Mouse (Mus musculus): Measurements from ENCODE around the gene Zfp961.
"Not testable (repeated sequence)": the region's sequence is repeated elsewhere in the genome, so short reads cannot be mapped to it uniquely, and the experiment has no call there.

The Zfp961 gene

DNA sequence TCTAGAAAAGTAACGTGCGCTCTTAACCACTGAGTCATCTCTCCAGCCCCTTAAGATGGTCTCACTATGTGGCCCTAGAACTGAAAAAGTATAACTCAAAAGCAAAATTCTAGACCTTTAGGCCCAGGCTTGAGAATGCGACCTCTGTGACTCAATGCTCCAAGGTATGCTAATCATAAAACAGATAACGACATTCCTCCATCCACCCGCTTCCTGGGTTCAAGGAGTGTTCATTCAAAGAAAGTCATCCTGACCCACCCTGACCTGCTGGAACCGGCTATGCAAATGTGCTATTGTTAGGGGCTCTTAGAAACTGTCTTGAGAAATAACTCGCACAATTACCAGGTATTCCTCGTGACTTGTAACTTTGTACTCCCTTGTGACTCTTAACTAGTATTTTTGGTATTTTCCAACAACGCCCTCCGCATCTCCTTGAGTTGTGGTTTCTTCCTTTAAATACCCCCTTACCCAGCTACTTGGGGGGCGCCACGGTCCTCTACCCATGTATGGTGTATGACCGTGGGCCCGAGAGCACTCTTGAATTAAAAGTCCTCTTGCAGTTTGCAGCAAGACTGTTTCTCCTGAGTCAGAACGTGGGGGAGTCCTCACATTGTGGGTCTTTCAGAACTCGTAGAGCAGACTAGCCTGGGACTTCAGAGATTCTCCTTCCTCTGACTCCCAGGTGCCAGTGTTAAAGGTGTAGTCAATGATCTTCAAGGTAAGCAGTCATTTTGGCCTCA lies 2.3 kb downstream of the Zfp961 start:
- in situ Hi-C loops (cut with MboI; ENCODE audit: low pct_unique_long_range_greater_than_20kb in 1 of 2, low sequenced_read_pairs in 2 of 2, unreplicated experiment in 1 of 2) = not testable (repeated sequence)

DNA sequence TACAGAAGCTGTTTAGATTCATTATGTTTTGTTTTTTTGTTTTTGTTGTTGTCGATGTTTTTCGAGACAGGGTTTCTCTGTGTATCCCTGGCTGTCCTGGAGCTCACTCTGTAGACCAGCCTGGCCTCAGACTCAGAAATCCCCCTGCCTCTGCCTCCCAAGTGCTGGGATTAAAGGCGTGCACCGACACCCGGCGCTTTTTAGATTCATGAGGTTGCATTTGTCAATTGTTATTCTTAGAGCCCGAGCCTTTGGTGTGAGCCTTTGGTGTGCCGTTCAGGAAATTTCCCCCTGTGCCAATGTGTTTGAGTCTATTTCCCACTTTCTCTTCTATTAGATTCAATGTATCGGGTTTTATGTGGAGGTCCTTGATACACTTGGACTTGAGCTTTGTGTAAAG lies 3.8 kb downstream of the Zfp961 start:
- in situ Hi-C loops (cut with MboI; ENCODE audit: low pct_unique_long_range_greater_than_20kb in 1 of 2, low sequenced_read_pairs in 2 of 2, unreplicated experiment in 1 of 2) = no loop called here

DNA sequence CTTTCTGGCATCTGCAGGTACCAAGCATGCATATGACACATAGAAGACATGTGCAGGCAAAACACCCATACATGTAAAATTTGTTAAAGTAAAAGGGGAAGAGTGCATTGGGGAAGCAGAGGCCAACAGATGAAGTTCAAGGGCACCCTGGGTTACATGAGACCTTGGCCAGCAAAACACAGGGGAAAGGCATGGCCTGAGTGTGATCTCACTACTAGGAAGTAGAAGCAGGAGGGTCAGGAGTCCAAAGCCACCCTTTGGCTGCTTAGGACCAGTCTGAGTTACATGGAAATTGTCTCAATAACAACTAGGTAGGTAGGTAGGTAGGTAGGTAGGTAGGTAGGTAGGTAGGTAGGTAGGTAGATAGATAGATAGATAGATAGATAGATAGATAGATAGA lies 9.6 kb downstream of the Zfp961 start:
- in situ Hi-C loops (cut with MboI; ENCODE audit: low pct_unique_long_range_greater_than_20kb in 1 of 2, low sequenced_read_pairs in 2 of 2, unreplicated experiment in 1 of 2) = no loop called here

DNA sequence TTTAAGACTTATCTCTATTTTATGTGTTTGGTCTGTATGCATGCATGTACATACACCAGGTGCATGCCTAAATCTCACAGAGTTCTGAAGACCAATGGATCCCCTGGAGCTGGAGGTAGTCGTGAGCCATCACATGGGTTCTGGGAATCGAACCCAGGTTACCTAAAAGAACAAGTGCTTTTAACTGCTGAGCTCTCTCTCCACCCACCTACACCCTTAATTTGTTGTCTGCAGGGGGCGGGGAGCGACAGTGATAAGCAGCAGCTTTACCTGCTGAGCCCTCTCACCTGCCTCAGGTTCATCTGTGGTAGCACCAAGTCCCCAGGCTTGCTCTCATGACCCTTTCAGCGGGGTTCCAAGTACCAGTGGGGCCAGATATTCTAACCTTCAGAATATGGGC lies 11.0 kb downstream of the Zfp961 start:
- in situ Hi-C loops (cut with MboI; ENCODE audit: low pct_unique_long_range_greater_than_20kb in 1 of 2, low sequenced_read_pairs in 2 of 2, unreplicated experiment in 1 of 2) = no loop called here

DNA sequence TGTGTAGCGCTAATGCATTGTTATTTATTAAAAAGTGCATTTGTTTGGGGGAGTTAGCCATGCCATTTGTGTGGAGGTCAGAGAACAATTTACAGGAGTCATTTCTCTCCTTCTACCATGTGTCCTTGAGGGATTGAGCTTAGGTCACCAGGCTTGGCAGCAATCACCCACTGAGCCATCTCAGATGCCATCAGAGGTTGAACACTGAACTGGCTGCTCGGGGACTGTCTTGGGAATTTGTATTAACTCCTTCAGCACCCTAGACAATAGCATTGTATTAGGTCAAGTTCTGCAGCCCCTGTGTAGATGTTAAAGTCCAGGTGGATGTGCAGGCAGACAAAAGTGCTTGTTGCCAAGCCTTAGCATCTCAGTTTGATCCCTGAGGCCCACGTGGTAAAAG lies 13.2 kb downstream of the Zfp961 start:
- in situ Hi-C loops (cut with MboI; ENCODE audit: low pct_unique_long_range_greater_than_20kb in 1 of 2, low sequenced_read_pairs in 2 of 2, unreplicated experiment in 1 of 2) = no loop called here

DNA sequence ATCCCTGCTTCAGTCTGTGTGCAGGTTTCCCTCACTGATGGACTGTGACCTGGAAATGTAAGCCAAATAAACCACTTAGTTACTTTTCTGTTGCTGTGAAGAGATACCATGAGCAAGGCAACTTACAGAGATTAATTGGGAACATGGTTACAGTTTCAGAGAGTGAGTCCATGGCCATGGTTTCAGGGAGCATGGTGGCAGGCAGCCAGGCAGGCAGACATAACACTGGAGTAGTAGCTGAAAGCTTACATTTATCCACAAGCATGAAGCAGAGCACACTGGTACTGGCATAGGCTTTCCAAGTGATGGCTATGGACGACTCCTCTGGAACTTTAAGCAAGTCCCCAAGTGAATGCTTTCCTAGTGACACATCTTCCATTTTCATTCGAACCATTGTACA lies 14.3 kb downstream of the Zfp961 start:
- in situ Hi-C loops (cut with MboI; ENCODE audit: low pct_unique_long_range_greater_than_20kb in 1 of 2, low sequenced_read_pairs in 2 of 2, unreplicated experiment in 1 of 2) = no loop called here

DNA sequence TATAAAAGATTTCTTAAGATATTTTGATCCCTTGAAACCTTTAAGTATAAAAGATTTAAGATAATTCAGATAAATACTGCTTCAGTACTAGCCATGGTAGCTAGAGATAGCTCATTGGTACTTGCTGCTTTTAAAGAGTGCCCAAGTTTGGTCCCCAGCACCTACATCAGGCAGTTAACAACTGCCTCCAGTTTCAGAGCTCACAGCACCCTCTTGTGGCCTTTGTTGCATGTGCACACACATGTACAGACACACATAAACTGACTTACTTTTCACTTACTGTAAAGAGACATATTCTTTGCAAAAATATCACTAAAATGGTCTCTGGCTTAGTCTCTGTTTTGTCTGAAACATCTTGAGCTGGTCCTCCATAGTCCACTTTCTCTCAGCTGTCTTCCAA lies 15.6 kb downstream of the Zfp961 start:
- in situ Hi-C loops (cut with MboI; ENCODE audit: low pct_unique_long_range_greater_than_20kb in 1 of 2, low sequenced_read_pairs in 2 of 2, unreplicated experiment in 1 of 2) = no loop called here

DNA sequence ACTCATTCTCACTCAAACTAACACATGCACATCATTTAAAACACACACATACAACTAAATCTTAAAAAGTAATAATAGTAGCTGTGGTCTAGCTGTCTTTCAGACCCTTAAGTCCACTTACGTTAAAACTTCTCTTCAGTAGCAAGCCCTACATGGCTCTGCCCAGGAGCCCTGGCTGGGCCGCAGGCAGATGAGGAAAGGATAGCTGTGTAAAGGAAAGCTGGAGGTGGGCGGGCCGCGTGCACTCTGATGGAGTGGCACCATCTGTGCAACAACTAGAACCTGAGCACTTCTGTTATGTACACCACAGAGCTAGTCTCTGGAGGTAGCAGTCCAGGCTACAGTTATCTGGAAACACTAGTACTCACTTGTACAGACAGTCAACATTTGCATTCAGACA lies 16.4 kb downstream of the Zfp961 start:
- in situ Hi-C loops (cut with MboI; ENCODE audit: low pct_unique_long_range_greater_than_20kb in 1 of 2, low sequenced_read_pairs in 2 of 2, unreplicated experiment in 1 of 2) = no loop called here

DNA sequence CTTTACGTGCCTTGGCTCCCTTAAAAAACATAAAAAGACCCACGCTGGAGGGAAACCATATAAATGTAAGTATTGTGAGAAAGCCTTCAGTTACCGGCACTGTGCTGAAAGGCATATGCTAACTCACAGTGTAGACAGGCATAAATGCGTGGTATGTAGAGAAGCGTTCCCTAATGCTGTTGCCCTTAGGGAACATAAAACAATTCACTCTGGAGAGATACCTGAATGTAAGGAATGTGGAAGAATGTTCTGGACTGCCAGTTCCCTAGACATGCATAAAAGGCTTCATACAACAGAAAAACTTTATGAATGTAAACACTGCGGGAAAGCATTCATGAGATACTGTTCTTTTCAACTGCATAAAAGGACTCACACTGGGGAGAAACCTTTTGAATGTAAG lies 17.3 kb downstream of the Zfp961 start:
- in situ Hi-C loops (cut with MboI; ENCODE audit: low pct_unique_long_range_greater_than_20kb in 1 of 2, low sequenced_read_pairs in 2 of 2, unreplicated experiment in 1 of 2) = no loop called here

DNA sequence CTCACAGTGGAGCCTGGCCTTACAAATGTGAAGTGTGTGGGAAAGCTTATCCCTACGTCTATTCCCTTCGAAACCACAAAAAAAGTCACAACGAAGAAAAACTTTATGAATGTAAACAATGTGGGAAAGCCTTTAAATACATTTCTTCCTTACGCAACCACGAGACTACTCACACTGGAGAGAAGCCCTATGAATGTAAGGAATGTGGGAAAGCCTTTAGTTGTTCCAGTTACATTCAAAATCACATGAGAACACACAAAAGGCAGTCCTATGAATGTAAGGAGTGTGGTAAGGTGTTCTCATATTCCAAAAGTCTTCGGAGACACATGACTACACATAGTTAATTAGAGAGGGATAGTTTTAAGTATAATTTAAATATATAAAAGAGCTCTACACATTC lies 17.8 kb downstream of the Zfp961 start:
- in situ Hi-C loops (cut with MboI; ENCODE audit: low pct_unique_long_range_greater_than_20kb in 1 of 2, low sequenced_read_pairs in 2 of 2, unreplicated experiment in 1 of 2) = no loop called here

DNA sequence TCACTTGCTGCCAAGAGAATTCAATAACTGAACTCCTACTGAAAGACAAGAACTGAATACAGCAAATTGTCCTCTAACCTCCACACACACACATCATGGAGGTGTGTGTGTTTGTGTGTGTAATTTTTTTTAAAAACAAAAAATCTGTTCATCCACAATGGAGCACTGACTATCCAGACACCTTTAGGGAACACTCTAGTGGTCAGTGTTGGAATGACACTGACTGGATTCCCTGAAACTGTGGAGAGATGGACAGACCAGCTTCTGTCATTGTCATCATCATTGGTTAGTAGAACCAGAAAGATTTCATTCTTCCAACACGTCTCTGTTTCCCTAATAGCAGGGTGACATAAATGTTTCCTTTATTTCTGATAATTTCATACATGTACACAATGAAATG lies 21.1 kb downstream of the Zfp961 start:
- in situ Hi-C loops (cut with MboI; ENCODE audit: low pct_unique_long_range_greater_than_20kb in 1 of 2, low sequenced_read_pairs in 2 of 2, unreplicated experiment in 1 of 2) = no loop called here

DNA sequence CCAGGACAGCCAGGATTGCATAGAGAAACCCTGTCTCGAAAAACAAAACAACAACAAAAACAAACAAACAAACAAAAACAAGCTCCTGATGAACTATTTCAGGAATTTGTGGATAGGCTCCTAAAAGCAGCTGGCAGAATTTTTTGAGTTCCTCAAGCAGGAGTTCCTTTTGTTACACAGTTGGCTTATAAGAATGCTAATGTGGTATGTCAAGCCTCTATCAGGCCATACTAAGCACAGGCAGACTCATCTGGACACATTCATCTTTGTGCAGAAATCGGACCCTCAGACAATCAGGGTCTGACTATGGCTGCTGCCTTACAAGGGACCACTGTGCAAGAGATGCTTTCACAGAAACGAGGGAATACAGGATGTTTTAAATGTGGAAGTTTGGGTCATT lies 23.4 kb downstream of the Zfp961 start:
- in situ Hi-C loops (cut with MboI; ENCODE audit: low pct_unique_long_range_greater_than_20kb in 1 of 2, low sequenced_read_pairs in 2 of 2, unreplicated experiment in 1 of 2) = no loop called here

DNA sequence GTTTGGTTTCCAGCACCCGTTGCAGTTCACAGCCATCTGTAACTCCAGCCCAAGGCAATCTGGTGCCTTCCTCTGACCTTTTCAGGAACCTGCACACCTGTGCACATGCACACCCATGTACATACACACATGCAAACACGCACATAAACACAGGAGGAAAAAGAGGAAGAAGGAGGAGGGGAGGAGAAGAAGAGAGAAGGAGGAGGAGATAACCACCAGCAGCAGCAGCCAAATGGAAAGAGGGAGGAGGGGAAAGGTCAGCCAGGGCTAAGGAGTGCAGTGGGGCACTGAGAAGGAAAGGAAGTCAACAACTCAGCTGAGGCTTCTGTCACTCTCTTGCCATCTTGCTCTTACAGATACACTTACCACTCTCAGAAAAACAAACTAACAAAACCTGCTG lies 30.2 kb downstream of the Zfp961 start:
- in situ Hi-C loops (cut with MboI; ENCODE audit: low pct_unique_long_range_greater_than_20kb in 1 of 2, low sequenced_read_pairs in 2 of 2, unreplicated experiment in 1 of 2) = loop anchor here (25.0 kb wide), 2 partner anchors 269 to 844 kb away; partner anchors contain the start of gene B3gnt3 (in 1 of the 2)

DNA sequence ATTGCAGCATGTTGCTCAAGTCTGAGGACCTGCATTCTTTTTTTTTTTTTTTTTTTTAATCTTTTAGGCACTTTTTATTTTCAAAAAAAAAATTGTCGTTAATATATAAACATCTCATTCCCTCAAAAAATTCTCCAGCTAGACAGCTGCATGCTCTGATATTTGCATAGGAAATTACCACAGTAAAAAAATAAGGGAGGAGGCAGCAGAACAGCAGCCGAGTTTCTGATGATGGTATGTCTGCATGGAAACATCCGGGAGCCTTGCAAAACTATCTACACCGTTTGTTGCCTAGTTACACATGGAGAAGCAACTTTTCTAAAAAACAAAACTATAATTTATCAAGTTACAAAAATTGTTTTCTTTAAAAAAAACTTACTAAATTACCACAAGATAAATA lies 30.6 kb downstream of the Zfp961 start:
- in situ Hi-C loops (cut with MboI; ENCODE audit: low pct_unique_long_range_greater_than_20kb in 1 of 2, low sequenced_read_pairs in 2 of 2, unreplicated experiment in 1 of 2) = loop anchor here (25.0 kb wide), 2 partner anchors 269 to 844 kb away; partner anchors contain the start of gene B3gnt3 (in 1 of the 2)

DNA sequence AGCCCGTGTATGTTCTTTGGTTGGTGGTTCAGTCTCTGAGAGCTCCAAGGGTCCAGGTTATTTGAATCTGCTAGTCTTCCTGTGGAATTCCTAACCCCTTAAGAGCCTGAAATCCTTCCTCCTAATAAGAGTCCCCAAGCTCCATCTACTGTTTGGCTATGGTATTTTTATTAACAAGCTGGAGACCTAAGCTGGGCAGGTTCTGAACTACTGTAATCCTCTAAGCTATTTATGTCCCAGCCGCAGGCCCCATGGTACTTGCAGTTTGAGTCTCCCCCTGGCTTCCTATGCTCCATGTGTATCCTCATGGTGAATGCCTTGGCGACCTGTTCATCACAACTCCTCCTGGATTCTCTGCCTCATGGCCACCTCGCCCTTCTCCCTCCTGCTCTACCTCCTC lies 33.8 kb downstream of the Zfp961 start:
- in situ Hi-C loops (cut with MboI; ENCODE audit: low pct_unique_long_range_greater_than_20kb in 1 of 2, low sequenced_read_pairs in 2 of 2, unreplicated experiment in 1 of 2) = loop anchor here (25.0 kb wide), 2 partner anchors 272 to 847 kb away; partner anchors contain the start of gene B3gnt3 (in 1 of the 2)

DNA sequence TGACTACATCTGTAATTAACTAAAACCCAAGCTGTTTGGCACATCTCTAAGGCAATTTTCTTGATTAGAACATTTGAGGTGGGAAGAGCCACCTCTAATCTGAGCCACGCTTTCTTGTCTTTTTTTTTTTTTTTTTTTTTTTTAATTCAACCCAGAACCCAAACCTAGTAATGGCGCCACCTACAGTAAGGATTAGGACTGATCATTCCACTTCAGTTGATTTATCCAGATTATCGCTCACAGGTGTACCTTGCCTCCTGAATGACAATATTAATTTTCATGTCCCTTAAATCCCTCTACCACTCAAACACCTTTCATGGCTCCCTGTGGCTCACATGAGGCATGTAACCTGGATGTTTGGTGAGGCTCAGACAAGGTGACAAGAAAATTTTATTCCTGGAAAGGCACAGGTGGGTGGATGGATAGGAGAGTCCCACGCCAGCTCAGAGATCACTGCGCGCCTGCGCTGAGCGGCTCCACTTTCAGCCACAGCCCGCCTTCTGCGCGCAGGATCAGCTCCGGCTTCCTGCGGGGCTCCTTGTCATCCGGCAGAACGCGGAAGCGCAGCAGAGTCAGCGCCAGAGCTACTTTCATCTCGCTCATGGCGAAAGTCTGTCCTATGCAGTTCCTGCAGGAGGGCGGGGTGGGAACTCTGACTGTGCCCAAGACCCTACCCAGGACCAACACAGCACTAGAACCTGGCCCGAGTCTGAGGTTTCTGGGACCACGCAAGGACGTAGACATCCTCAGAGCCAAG lies 37.5 kb downstream of the Zfp961 start:
- in situ Hi-C loops (cut with MboI; ENCODE audit: low pct_unique_long_range_greater_than_20kb in 1 of 2, low sequenced_read_pairs in 2 of 2, unreplicated experiment in 1 of 2) = loop anchor here (25.0 kb wide), 2 partner anchors 276 to 851 kb away; partner anchors contain the start of gene B3gnt3 (in 1 of the 2)

DNA sequence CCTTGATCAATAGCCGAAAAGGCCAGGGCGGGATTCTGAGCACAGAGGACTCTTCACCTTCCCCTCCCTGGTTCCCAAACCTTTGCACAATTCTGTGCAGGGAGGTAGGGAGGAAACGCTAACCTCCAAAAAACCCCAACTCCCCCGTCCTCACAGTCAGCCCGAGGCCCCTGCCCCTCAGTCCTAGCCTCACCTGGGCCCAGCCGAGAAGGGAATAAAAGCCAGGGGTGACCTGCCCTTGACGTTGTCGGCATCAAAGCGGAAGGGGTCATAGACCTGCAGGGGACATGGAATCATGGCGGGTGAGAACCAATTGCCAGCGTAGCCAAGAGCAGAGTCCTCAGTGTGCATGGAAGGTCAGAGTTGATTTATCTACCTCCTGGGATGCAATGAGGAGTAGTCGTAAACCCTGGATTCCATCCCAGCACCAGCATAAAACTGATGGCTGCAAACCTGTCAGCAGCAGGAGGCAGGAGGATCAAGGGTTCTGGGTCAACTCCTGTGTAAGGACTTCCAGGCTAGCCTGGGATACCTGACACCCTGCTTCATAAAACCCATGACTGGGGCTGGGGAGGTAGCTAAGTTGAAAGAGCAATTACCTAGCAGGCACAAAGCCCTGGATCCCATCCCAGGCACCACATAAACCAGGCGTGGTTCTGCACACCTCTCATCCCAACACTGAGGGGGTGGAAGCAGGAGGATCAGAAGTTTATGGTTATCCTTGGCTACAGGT lies 38.2 kb downstream of the Zfp961 start:
- in situ Hi-C loops (cut with MboI; ENCODE audit: low pct_unique_long_range_greater_than_20kb in 1 of 2, low sequenced_read_pairs in 2 of 2, unreplicated experiment in 1 of 2) = loop anchor here (25.0 kb wide), 2 partner anchors 277 to 852 kb away; partner anchors contain the start of gene B3gnt3 (in 1 of the 2)

DNA sequence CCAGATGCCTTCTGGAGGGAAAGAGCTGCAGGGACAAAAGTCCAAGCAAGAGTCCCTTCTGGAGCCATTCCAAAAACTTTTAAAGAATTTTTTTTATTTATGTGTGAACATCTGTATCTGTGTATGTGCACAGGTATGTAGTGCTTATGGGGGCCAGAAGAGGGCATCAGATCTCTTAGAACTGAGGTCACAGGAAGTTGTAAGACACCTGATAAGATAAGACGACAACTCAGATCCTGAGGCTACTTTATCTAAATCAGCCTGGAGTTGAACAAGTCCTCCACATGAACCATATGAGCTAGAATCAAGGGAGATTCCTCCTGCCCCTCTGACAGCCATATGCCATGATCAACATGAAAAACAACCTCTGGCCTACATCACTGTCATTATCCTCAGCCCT lies 48.6 kb downstream of the Zfp961 start:
- in situ Hi-C loops (cut with MboI; ENCODE audit: low pct_unique_long_range_greater_than_20kb in 1 of 2, low sequenced_read_pairs in 2 of 2, unreplicated experiment in 1 of 2) = loop anchor here (10.0 to 25.0 kb wide), 3 partner anchors 275 to 862 kb away; partner anchors contain the start of genes B3gnt3 (in 1 of the 2) and Fcho1 (in 1 of the 2)

DNA sequence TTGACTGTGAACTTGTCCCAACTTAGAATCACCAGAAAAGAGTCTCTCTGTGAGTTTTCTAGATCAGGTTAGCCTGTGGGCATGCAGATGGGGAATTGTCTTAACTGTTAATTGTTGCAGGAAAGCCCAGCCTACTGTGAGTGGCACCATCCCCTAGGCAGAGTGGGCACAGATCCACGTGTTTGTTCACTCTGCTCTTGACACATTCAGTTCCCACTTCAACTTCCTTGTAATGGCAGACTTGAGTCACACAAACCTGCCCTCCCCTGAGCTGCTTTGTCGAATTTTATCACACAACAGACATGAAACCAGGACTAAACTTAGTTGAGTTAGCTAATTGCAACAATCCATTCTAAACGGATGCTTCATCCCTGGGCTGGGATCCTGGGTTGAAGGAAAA lies 49.4 kb downstream of the Zfp961 start:
- in situ Hi-C loops (cut with MboI; ENCODE audit: low pct_unique_long_range_greater_than_20kb in 1 of 2, low sequenced_read_pairs in 2 of 2, unreplicated experiment in 1 of 2) = no loop called here

Measured in mouse embryonic stem cell (cell line).